Mouse (Mus musculus) ES-CJ7 (cell line): ENCODE measurements at regions not wholly inside any gene's neighbourhood (a gene's known extent, or its start where the extent isn't known, plus 50 kb on each side); places are given as distances from the start of the nearest gene placed in this dataset.

Experiments
- DNase-seq: peaks from one replicate; pipeline ENCODE4 v3.0.0; 2011; ENCODE audit warnings: low read depth, low spot score

DNA sequence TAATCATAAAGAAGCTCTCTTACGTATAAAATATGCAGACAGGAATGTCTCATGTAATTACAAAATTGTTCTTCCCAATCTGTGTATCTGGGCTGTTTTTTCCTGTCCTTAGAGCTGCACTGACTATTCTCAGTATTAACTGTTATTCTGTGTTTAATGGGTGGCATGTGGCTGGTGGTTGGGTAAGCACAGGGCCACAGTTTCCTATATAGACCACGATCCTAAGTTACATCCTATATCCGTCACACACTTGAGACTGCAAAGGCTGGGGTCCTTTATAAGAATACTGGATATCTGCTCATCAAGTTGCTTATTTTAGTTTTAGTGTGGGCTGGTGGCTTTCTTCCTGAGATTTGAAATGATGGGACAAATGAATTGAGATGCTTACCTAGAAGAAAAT, 159.0 kb downstream of the Sox4 start:
- no peak for DNase-seq

- DNase-seq, result no peak
Measured at GRCm38 (mm10) chr13:28793166-28793935, 160.2 kb downstream of the Sox4 start.

- DNase-seq, result no peak
Measured at GRCm38 (mm10) chr13:28792461-28793165, 160.9 kb downstream of the Sox4 start.

DNA sequence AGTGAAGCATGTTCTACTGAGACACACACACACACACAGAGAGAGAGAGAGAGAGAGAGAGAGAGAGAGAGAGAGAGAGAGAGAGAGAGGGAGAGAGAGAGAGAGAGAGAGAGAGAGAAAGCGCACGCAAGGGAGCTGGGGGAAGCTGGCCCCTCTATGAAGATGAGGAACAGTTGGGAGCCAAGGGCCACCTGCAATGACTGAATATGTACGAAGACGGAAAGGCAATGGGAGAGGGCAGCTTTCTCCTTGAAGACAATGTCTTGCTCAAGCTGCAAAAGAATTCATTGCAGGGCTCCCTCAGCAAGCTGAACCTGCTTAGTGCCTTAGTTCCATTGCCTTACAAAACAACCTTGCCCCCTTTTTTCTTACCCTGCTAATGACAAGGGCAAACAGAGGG, 163.1 kb downstream of the Sox4 start:
- DNase-seq, result no peak

DNA sequence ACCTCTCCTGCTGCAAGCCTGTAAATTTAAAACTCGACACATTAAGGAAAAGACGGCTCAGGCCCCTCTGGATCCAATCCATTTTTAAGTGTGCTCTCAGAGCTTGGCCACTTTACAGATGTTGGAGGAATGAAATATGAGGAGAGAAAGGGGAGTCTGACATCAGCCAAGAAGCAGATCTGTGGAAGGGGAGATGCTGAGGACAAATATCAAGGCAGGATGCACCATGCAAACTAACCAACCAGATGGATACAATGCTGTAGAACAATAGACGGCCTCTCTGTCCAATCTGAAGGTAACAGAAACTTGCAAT, 166.2 kb downstream of the Sox4 start:
- DNase-seq, result no peak

DNA sequence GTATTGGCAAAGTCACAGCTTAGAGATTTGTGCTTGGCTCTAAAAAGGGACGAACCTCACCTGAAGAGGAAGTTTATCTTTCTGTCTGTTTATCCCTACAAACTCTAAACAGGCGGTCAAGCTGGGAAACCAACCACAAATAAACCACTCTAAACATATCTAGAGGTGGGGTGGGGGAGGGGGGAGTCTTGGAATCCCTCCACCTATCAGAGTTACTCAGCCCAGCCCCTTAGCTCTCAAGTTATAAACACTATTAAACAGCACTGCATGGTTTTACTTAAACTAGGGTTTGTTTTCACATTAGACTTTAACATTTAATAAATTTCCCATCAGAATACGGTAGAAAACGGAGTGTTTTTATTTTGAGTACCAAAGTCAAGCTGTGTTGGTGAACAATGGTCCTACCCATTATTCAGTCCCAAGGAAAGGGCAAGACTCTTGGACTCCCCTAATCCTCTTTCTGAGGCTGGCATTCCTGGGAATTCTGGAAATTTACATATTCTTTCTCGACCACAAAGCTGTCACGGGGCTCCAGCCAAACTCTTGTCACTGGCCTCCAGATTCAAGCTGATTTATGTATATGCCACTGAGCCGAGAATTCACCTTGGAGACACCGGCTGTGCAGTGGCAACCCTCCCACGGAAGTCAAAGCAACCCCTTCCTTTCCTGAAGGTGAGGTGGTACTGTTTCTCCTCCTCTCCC, 166.7 kb downstream of the Sox4 start:
- DNase-seq, result no peak

GRCm38 (mm10) chr13:28782497-28783246, 170.8 kb downstream of the Sox4 start:
- DNase-seq, result no peak

- no peak for DNase-seq
Measured at GRCm38 (mm10) chr13:28782081-28782480, 171.4 kb downstream of the Sox4 start.

DNA sequence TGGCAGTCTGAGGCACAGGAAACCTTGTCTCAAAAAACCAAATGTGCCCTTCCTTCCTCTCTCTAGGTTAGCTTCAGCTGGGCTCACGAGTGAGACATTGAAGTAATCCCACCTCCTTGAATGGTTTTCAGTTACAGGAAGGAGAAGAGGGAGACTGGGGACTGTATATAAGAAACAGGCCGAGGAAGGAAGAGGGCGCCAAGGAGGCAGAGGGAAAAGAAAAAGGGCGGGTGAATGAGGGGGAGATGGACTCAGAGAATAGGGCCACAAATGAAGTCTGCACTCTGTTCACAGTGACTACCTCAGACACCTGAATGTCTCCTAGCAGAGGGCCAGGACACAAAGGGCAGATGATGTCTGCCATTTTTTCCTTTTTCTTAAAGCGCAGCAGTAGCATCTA, 171.9 kb downstream of the Sox4 start:
- peak; percentile 26 for DNase-seq

GRCm38 (mm10) chr13:28780462-28780861, 173.1 kb downstream of the Sox4 start:
- DNase-seq, result peak; percentile 92

GRCm38 (mm10) chr13:28775142-28775815, 178.2 kb downstream of the Sox4 start:
- no peak for DNase-seq

DNA sequence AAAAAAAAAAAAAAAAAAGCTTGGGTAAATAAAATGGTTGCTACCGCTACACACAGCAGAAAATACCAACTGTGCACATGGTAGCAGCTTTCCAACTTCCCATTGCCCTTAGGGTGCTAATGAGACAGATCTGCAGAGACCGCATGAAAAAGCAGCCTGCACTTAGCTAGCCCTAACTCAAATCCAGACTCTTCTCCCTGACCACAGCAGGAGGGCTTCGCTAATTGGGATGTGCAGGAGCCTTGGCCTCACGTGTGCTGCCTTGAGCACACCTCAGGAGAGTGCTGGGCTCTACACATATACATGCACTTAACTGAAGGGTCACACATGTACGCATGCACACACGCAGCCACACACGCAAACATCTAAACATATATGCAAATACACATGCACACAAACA, 178.9 kb downstream of the Sox4 start:
- DNase-seq, result no peak

DNA sequence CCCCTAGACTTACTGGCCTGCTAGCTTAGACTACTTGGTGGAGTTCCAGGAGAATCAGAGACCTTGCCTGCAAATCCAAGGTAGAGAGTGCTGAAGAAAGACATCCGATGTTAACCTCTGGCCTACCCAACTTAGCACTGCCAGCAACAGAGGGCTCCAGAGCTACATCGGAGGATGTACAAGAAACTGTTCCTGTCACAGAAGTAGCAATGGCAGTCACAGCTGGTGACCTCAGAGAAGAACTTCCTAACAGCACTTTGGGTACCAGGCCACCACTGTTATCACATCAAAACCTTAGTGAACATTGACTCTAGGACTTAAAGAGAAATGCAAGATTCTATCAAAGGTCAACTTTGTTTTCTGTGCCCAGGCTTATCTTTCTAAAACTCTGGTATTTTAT, 180.0 kb downstream of the Sox4 start:
- DNase-seq, result no peak

GRCm38 (mm10) chr13:28770531-28770930, 183.0 kb downstream of the Sox4 start:
- no peak for DNase-seq

- DNase-seq, result no peak
Measured at GRCm38 (mm10) chr13:28770018-28770417, 183.5 kb downstream of the Sox4 start.

DNA sequence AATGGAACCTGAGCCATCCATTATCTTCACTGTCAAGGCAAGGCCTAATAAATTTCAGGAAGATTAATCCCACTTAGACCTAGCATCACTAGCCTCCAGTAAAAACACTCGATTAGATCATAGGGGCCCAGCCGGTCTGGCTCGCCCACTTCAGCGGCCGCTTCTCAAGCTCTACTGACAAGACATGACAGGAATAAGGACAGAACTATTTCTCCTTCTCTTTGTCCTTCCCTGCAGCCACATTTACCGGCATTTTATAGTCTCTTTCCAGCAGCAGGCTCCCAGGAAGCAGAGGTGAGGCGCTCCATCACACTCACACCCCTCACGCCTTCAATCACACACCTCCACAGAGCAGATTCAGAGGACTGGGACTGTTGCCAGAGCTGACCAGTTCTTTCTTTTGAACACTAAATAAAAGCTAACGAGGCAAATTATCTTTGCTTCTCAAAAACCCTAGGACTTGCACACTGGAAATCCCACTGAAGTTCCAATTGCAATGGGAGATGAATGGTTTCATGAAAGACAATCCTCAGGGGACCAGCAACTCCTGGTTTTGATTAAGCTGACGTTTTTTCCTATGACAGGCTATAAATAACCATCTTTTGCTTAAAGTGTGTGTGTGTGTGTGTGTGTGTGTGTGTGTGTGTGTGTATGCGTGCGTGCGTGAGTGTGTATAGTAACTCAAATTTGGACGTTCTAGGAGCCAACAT, 184.6 kb downstream of the Sox4 start:
- no peak for DNase-seq

GRCm38 (mm10) chr13:28762555-28762954, 191.0 kb downstream of the Sox4 start:
- DNase-seq, result no peak

DNA sequence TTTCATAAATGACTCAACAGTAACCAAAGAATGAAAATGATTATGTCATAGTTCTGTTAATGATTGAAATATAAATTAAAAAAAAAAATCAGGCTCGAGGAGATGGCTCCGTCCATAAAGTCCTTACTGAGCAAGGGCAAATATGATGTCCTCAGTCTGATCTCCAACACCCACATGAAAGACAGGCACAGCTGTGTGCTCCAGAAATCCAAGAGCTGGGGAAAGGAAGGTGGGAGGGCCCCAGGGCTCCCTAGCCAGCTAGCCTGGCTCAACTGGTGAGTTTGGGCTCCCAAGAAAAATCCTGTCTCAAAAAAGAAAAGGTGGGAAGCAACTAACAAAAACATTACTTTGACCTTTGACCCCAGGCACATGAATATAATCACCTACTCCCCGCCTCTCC, 194.5 kb downstream of the Sox4 start:
- no peak for DNase-seq

GRCm38 (mm10) chr13:28757846-28758522, 195.5 kb downstream of the Sox4 start:
- peak; percentile 42 for DNase-seq
